Mouse (Mus musculus) thymus, postnatal 25 days (tissue): Measurements from ENCODE around the gene Fgfr2.
A peak's percentile ranks its signal among the peaks of the same experiment; 100 is the strongest.
"Not testable (repeated sequence)": the region's sequence is repeated elsewhere in the genome, so short reads cannot be mapped to it uniquely, and the experiment has no call there.

Experiments
- DNase-seq: peaks from one replicate; pipeline ENCODE4 v3.0.0; 2022

Fgfr2 gene

DNA sequence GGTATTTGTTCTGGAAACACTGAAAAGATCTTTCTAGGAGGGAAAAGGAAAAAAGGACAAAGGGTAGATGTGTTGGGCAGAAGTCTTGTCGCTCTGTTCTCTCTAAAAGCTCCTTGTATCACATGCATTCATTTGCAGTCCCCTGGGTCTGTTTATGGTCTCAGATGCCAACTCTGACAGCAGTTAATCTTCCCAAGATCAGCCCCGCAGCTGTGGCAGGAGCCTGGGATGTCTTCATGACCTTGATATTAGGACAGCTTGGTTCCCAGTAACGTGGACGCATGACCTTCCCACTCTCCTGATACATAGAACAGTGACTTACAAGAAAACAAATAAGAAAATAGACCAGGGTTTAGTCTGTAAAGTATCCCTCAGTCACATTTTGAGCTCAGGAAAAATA lies 2509.2 kb downstream of the Fgfr2 start:
- no peak for DNase-seq

DNA sequence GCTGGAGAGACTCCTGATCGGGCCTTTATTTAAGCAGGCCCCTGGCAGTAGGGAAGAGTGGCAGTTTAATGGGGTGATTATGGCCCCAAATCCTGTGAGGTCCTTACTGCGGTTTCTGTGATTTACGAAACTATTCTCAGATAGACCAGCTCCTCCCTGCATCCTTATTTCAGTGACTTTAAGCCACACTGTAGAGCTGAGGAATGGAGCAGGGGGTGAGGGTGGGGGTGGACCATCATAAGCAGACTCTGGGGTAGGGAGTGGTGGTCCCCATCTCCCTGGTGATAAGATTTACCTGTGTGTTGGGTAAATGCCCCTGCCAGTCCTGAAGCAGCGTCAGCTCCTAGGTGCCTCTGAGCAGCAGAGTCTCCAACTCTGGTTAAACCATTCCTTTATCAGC lies 2516.2 kb downstream of the Fgfr2 start:
- no peak for DNase-seq

GRCm38 (mm10) chr7:130605111-130605510 lies 2518.0 kb downstream of the Fgfr2 start:
- peak; percentile 6 for DNase-seq

DNA sequence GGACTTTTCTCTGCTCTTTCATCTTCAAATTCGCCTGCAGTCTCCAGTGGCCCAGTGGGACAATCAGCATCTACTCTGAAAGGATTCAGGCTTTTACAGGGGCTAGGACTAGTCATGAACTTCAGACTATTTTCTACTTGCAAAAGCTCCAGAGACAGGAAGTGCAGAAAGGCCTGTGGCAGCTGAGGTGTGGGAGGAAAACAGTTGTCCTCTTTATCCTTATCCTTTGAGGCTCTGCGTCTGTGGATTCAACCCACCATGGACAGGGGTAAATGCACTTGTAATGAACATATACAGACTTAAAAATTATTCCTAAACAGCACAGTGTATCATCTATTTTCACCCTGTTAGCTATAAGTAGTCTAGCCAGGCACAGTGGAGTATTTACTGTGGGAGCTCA lies 2518.8 kb downstream of the Fgfr2 start:
- no peak for DNase-seq

DNA sequence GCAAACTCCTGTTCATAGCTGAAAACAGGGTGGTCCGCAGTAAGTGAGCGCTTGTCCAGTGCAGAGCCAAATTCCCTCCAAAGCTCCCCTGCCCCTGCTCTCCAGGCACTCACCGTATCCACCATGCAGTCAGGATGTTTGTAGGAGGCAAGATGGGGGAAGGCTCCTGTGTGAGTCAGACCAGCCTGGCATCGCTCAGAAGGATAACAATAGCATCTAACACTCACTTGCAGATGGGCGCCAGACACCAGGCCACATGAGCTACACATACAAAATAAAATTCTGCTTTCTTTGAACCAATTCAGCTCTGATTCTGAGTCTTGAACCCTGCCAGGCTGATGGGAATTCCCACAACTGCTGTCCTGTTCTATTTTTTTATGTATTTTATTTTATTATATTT lies 2519.6 kb downstream of the Fgfr2 start:
- no peak for DNase-seq

DNA sequence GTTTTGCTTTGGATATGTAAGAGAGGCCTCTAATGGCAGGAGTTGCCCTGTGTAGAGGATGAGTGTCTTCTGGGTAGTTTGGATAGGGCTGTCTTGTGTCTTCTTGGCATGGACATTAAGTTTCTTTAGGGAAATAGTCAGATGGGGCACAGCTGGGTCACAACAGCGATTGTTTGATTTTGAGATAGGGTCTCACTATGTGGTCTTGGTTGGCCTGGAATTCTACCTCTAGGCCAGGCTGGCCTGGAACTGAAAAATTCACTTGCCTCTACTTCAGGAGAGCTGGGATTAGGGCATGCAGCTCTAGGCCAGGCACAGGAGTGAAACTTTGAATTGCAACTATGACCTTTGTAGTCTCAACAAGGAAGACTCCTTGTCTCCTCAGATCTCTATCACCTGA lies 2520.3 kb downstream of the Fgfr2 start:
- no peak for DNase-seq

- DNase-seq, result no peak
Observed at GRCm38 (mm10) chr7:130600546-130600945, 2522.6 kb downstream of the Fgfr2 start.

DNA sequence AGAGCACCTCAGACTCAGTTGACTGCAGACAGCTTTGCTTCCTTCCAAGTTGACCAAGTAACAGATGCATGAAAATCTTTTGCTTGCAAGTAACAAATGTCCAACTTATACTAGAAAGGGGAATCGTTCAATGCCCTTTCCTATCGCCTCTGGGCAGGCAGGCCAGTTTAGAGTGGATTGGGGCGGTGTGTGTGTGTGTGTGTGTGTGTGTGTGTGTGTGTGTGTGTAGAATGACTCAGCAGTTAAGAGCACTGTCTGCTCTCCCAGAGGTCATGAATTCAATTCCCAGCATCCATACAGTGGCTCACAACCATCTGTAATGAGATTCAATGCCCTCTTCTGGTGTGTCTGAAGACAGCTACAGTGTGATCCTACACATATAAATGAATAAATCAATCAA lies 2523.1 kb downstream of the Fgfr2 start:
- DNase-seq, result no peak

GRCm38 (mm10) chr7:130597546-130597945 lies 2525.6 kb downstream of the Fgfr2 start:
- no peak for DNase-seq

DNA sequence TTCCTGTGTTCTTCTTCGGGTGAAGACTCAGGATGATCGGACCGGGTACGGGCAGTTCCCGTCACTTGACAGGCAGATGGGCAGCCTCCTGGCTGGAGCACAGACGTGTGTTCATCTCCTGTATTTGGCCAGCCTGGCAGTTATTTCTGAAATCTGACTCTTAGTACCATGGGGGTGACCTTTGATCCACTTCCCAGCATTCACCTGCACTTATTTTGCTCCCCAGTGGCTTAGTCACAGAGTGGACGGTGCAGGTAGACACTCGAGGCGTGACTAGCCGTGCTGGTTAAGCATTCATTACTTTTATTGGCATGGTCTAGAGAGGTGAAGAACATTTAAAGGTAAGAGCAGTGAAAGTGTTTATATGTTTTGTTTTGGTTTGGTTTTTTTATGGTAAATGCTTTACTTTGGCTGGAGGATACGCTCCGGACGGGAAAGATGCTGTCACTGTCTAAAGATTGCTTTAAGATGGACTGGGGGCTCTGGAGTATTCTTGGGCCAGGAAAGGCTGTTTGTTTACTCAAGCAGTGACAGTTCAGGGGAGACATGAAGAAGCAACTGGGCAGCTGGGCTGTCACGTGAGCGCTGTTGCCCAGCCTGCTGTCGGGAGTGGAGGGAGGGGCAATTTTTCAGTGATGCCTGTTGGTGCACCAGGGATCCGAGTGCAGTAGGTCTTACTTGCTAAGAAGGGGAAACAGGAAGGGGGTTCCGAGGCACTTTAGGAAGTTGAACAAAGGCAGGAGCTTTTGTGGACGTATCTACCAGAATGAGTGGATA lies 2526.9 kb downstream of the Fgfr2 start:
- DNase-seq, result not testable (repeated sequence)

DNA sequence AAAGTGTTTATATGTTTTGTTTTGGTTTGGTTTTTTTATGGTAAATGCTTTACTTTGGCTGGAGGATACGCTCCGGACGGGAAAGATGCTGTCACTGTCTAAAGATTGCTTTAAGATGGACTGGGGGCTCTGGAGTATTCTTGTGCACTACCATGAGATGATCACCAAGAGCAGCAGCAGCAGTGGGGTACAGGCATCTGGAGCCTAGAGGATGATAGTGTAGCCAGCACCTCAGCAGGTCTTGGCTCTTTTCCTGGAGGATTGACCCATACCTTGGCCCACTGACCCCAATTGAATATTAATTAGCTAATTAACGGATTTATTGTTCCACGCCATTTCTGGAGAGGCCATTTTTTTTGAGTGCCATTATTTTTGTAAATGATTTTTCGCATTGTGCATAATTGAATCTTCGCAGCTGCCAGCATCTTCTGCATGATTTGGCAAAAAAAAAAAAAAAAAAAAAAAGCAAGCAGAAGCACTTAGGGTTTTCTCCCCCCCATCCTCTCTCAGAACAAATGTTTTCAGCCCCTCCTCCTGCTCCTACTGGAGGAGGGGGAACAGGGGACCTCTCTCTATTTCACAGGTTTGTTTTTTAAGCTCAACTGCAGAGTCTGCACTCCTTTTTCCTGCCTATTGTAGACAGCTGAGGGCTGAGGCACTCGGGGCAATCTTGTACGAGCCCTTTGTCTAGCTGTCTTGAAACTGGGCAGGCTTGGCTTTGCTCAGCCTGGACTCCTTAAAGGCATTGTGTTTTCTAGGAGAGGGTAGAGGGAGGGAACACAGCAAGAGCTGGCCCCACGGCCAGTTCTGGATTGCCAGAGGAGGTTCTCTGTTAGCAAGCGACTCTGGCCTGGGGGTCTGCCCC lies 2529.5 kb downstream of the Fgfr2 start:
- not testable (repeated sequence) for DNase-seq

GRCm38 (mm10) chr7:130592975-130593374 lies 2530.2 kb downstream of the Fgfr2 start:
- DNase-seq, result not testable (repeated sequence)

DNA sequence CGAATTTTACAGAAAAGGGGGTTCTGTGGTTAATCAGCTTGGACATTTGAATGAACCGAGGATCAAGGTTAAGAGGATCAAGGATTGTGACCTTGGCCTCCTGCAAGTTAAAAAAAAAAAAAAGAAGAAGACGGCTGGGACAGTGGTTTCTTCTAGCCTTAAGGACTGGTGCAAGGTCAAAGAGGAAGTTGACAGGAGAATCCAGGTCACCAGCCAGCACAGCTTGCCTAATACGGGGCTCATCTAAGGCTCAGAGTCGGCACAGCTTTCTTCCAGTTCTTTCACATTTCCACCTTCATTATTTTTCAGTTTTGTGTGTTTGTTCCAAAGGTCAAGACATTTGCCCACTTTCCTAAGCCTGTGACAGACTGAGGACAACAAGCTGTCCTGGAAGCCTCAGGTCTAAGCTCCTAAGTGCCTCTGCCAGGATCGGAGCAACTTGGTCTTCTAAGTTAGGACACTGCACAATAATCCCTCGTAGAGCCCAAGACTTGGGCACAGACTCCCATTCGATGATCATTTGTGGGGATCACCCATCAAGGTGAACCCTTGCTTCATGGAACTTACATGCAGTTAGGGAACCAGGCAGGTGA lies 2532.2 kb downstream of the Fgfr2 start:
- DNase-seq, result no peak

DNA sequence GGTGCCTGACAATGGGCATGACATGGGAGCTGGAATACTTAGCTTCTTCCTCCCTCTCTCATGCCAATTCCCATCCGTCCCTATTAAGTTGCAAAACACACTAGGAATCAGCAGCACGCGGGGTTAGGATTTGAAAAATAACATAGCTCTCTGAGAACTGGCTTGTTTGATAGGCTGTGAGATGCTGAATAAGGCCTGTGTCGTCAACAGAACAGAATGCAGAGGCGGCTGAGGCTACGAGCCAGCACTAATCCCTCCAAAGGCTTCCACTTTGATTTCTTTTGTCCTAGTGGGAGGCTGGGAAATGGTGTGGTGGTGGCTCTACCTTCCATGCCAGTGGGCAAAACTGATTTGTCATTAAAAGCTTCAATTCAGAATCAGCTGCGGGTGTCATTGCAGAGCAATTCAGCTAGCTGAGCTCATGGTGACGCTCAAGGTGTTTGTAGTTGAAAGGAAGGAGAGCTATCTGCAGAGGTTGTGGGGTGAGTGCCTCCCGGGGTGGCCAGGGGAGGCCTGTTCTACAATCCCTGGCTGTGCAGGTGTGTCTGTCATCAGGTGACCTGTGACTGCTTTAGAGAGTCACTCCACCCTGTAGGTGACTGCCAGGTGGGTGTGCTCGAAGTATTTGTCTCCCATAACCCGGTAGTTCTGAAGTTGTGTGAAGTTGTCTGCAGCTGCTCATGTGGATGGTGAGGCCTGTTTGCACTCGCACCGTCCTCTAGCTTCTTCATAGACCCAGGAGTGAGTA lies 2532.9 kb downstream of the Fgfr2 start:
- DNase-seq, result no peak

DNA sequence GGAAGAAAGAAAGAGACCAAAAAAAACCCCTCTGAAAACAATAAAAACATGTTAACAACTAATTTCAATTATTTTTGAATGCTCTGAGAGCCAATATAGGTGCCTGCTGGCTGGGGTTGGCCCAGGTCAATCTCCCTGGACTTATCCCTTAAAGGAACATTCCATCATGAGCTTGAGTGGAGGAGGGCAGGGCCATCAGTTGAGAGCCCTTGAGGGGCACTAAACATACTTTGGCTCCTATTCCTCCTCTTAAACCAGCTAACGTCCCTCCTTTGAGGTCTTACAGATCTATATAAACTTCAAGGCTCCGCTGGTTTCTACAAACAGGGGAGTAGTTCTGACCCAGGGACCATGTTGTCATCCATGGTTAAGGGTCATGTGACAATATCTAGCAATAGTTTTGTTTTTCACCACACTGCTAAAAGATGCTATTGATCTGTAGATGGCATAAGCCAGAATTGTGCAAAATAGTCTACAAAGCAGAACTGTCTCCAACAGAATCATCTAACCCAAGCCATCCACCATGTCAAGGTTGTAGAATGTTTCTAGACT lies 2536.6 kb downstream of the Fgfr2 start:
- no peak for DNase-seq

DNA sequence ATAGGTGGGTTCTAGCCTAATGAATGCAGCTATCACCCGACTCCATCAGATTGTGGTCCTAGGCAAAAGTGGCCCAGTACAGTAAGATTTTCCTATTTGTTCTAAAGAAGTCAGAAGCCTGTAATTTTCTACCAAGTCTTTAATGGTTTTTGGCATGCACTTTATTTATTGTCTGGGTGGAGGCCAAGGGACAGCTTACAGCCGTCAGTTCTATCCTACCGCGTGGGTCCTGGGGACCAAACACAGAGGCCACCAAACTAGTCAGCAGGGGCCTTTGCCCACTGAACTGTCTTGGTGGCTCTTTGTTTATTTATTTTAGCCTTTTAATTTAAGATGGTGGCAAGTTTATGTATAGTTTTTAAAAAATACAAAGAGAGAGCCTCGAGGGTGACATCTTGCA lies 2544.5 kb downstream of the Fgfr2 start:
- DNase-seq, result no peak

DNA sequence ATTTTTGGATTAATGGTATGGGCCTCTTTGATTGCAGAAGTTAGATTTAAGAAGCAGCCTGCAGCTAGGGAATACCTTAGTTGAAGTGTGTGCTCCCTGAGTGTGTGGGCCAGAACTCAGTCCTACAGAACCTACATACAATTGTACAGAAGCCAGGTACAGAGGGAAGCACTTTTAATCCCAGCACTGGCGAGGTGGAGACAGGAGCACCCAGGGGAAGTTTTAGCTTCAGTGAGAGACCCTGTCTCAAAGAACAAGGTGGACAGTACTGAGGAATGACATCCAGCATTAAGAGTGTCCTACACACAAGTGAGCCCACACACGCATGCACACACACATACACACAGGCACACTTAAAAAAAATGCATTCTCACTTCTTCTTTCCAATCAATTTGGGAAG lies 2545.1 kb downstream of the Fgfr2 start:
- no peak for DNase-seq

GRCm38 (mm10) chr7:130577388-130578003 lies 2545.7 kb downstream of the Fgfr2 start, which contains the start of gene Tacc2:
Gene Tacc2, plus strand, starts transcription at chr7:130577438.
- DNase-seq, result no peak

DNA sequence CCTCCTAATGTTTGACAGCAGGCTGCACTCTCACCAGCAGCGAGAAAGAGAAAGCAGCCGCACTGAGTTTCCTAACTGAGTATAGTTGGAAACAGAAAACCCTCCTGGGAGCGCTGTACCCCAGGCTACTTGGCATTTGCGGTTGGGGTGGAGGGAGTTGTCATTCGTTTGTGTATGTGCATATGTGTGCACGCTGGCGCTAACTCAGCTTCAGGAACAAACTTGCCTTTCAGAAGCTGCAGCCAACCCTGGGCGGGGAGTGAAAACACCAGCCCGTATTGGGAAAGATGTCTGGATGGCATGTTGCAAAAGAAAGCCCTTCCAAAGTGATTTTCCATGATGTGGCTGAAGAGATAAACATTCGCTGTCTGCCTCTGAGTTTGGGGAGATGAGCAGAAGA lies 2546.2 kb downstream of the Fgfr2 start:
- DNase-seq, result no peak

DNA sequence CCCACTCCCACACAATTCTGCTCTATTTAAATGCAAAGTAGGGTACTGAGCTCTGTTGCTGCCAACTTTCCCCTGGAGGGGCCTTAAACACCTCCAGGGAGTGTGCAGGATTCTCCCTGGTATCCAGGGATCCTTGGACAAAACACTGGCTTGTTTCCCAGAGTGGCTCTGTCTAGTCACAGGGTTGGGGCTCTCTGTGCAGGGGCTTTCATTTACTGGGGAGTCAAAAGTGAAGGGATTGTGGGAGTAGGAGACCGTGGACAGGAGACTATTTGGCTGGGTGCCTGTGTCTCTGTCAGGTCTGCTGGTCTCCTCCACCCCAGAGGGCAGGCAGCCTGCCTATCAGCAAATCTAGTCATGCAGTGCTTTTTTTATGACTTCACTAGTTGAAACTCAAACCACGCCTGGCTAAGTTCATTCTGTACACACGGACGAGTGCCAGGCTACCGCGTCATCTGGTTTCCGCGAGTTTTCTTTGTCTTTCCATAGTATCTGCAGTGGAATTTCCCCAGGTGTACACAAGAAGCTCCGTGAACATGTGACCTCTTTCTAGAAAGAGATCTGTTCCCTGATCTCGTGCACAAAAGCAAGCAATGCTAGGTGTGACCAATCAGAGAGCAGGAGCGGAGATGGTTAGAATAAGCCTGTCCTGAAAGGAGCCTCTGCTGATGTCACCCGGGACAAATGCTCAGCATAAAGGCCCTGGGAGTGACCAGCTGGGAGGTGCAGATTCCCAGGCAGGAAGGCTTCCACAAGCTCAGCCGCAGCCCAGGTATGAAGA lies 2548.7 kb downstream of the Fgfr2 start:
- no peak for DNase-seq

DNA sequence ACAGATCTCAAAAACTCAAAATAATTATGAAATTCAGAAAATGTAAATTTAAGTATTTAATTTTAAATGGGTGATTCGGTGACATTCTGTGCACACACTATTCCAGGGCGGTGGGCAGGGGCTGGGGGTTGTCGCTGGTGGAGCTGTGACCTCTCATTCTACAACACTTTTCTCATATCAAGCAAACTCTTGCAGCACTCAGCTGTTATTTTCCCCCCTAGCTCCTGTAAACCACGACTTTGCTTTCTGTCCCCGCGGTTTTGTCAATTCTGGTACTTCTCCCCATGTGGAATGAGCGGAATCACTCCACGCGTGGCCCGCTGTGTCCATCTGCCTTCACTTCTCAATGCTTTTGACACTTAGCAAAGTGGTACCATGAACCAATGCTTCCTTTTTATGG lies 2549.4 kb downstream of the Fgfr2 start:
- DNase-seq, result no peak
